Mouse (Mus musculus) stomach, postnatal 0 days (tissue): ENCODE measurements around the gene H2-Ab1.
A peak's percentile ranks its signal among the peaks of the same experiment; 100 is the strongest.

Source experiments
- CTCF ChIP-seq: IDR thresholded peaks from 2 replicates; pipeline ENCODE4 v1.5.1; 2016; ENCODE audit warnings: antibody characterized with exemption, low read depth, mild to moderate bottlenecking, moderate library complexity
- EP300 ChIP-seq: optimal IDR thresholded peaks from 2 replicates; pipeline ENCODE3; 2016; ENCODE audit warnings: antibody characterized with exemption

DNA sequence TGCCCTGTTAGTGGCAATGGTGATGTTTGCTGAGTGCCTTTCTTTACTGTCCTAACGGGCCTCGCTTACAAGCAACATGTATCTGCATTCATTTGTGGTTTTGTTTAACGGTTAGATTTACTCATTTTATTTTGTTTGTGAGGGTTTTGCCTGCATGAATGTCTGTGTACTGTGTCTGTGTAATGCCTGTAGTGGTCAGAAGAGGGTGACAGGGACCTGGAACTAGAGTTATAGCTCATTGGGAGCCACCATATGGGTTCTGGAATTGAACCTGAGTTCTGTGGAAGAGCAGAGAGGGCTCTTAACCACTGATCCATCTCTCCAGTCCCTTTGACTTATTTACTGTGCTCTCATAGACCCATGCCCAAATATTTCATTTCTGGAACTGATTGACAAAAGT, 10.4 kb upstream of the H2-Ab1 start:
- TF ChIP-seq CTCF (peak; percentile 58), EP300 (no peak)
